Mouse (Mus musculus) embryonic stem cell, embryonic (primary cell): ENCODE measurements at regions not wholly inside any gene's neighbourhood (a gene's known extent, or its start where the extent isn't known, plus 50 kb on each side); places are given as distances from the start of the nearest gene placed in this dataset.
"Not testable (repeated sequence)": the region's sequence is repeated elsewhere in the genome, so short reads cannot be mapped to it uniquely, and the experiment has no call there.

Experiments
- CTCF ChIA-PET, 4 experiments: fragments of 300-600 bp in 2 of 4; fragments of 350-600 bp in 2 of 4; sonication (Branson Sonifier 250); formaldehyde crosslinking; loops; one replicate each; lab custom pipeline; 2022; ENCODE audit warnings: inconsistent platforms in 2 of 4; lab: Charles Lee
- POLR2A ChIA-PET, 4 experiments: fragments of 300-600 bp in 2 of 4; fragments of 350-600 bp in 2 of 4; sonication (Branson Sonifier 250); formaldehyde crosslinking; loops; one replicate each; lab custom pipeline; 2022; ENCODE audit warnings: antibody characterized with exemption in 4 of 4, inconsistent platforms in 1 of 4; lab: Charles Lee

DNA sequence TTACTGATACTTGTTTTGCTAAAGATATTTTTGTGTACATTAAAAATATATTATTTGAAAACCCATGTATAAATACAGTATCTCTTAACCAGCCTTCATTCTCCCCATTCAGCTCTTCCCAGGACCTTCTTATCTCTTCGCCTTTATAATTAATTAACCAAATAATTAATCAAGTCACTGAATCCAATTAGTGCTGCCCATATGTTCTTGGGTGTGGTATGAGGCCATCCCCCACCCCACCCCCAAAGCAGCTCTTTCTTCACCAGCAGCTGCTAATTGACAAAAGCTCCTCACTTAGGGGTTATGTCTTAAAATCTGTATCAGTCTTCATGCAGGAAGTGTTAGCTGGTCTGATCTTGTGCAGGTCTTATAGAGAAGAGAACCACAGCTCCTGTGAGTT is 728.8 kb upstream of the Nr2f1 start:
- ChIA-PET POLR2A (no interaction called here), CTCF (no interaction called here)

DNA sequence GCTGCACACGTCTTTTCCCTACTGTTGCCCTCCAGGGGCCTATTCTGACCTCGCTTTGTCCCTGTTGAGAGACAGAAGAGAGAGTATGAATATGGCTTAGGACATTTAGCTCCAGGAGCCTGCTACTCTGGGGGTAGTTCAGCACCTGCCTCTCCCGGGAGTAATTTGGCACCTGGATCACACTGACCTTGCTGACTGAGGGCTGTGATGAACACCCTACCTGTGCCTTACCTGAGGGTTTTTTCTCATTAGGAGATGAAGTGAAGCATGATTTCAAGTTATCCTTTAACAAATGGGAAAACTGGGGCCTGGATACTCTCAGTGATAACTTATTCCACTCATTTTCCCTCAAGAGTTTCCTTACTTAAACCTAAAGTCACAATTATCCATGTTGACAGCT is 721.2 kb upstream of the Nr2f1 start:
- POLR2A ChIA-PET: no interaction called here
- CTCF ChIA-PET: no interaction called here

DNA sequence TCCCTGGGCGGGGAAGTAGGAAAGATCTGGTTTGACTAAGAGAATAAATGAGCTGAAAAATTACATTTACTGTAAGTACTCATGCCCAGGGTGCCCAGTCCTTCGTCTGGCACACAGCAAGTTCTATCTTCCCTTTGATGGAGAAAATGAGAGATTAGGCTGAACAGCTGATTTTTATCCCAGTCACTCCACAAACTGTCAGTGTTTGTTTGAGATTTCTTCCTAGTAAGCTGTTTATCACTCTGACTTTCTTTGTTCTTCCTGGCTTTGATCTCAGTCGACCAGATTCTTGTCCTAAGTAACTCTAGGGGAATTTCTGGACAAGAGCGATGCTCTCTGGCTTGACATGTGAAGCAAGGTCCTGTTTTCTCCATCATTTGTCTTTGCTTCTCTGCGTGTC is 710.3 kb upstream of the Nr2f1 start:
- ChIA-PET CTCF (no interaction called here), POLR2A (no interaction called here)

DNA sequence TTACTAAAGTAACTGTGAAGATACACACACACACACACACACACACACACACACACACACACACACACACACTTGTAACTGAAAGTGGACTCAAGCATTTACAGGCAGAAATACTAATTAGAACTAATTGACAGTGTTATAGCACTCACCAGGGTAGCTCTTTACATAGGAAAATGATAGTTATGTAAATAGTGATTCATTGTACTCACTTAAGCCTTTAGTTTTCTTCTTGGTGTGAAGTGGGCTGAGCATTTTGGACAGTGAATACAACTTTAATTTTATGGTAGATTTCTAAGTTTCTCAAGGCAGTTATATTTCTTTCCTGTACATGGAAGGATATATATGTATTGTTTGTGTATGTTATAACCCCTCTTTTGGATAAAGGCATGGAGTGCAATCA is 704.5 kb upstream of the Nr2f1 start:
- ChIA-PET POLR2A (no interaction called here), CTCF (no interaction called here)

DNA sequence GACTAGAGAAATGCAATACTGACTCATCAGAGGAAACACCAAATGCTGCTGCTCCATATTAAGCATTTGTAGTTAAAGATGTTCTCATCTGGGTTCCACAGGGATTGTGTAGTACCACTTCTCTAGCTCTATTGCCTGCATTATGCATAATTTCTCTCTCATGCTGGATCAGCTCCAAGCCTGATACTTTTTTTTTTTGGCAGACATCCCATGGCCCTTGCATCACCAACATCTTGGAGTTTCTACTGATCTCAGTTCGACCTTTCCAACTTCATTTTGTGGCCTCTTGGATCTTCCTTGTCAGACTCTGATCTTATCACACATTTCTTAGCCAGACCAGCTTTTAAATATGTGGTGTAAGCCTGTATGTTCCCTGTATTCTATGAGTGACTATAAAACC is 701.1 kb upstream of the Nr2f1 start:
- POLR2A ChIA-PET: no interaction called here
- CTCF ChIA-PET: interaction anchor here in 1 of 4 experiments (0.5 kb wide), 1 partner anchor 885 kb away, joined by 3 read pairs; no protein-coding TSS in a partner anchor

DNA sequence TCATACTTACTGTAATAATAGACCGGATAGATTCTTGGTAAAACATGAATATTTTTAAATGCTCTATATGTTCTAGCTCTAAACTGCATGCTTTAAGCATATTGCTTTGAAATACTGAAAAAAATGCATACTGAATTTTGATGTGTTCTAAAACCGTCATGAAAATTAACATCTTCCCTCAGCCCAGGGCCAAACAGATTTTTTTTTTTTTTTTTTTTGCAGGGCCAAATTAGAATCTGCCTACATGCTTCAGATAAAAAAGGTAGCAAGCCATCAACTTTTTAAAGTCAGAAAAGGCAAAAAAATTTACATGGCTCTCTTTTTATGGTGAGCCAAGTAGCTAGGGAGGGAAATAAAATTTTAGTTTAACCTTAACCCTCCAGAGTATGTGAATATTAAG is 692.7 kb upstream of the Nr2f1 start:
- ChIA-PET CTCF (no interaction called here), POLR2A (interaction anchor here in 1 of 4 experiments (0.7 kb wide), 1 partner anchor 137 kb away, joined by 4 read pairs; no protein-coding TSS in a partner anchor)

DNA sequence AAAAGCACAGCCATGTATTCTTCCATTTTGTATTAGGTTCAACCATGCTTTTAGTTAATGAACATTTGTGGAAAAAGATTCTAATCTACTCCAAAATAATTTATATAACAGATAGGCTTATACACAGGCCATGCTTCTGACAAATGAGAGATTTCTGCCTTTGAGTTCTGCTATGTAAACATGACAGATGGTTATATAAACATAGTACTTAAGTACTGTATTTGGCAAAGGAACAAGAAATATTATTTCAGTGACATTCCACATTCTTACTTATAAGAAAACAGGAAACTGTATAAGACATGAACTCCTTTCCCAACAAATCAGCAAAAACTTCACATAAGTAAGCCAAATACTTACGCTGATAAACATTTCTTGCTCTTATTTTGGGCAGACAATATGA is 683.5 kb upstream of the Nr2f1 start:
- POLR2A ChIA-PET: no interaction called here
- CTCF ChIA-PET: no interaction called here

DNA sequence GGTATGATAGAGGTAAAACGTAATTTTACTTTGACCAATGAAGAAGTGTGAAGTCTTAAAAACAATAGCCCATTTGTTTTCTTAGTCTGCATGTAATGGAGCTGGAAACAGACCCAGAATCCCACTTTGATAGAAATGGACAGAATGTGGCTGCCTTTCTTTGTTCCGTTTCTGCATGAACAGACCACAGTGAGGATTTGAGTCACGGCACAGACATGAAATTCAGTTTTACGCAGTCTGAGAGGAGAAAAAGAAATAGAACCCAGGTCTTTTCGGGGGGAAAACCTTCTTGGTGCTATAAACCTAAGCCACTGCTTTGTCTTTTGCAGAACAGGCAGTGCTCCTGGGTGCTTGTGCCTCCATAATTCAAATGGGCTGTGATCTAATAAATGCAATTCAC is 673.0 kb upstream of the Nr2f1 start:
- POLR2A ChIA-PET: interaction anchor here in 1 of 4 experiments (0.6 kb wide), 1 partner anchor 733 kb away, joined by 3 read pairs; no protein-coding TSS in a partner anchor
- CTCF ChIA-PET: no interaction called here

DNA sequence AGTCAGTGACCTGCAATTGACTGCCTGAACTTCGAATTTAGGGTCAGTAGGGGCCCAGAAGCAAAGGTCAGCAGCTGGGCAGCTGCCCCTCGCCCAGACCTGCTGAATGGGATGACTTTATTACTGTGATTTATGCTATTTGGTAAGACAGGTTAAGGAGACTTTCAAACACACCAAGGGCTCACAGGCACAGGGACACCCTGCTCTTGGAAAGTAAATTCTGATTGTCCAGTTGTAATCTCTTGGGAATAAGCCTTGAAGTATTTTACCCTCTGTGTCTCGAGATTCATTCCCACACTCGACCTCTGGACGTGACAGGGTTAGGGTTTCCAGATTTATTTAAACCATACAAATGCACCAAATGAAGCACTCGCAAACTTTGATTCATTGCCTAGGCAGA is 672.4 kb upstream of the Nr2f1 start:
- POLR2A ChIA-PET: interaction anchor here in 1 of 4 experiments (0.6 kb wide), 1 partner anchor 732 kb away, joined by 3 read pairs; no protein-coding TSS in a partner anchor
- CTCF ChIA-PET: no interaction called here

DNA sequence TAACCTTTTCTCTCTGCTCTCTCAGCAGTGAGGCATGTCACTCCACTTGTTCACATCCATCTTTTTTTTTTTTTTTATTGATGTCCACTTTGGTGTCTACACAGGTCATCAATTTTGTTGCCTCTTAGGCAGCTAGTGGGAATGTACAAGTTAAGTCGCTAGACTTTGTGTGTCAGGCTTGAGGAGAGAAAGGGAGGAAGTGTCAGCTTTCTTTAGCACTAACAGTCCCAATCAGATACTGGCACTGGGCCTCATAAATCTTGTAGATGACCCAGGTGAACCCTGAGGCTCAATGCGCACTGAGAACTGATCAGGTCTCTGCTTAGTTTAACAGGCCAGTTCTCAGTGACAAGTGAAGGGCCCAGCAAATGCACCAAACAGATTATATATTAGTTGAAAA is 671.7 kb upstream of the Nr2f1 start:
- POLR2A ChIA-PET: no interaction called here
- CTCF ChIA-PET: no interaction called here

DNA sequence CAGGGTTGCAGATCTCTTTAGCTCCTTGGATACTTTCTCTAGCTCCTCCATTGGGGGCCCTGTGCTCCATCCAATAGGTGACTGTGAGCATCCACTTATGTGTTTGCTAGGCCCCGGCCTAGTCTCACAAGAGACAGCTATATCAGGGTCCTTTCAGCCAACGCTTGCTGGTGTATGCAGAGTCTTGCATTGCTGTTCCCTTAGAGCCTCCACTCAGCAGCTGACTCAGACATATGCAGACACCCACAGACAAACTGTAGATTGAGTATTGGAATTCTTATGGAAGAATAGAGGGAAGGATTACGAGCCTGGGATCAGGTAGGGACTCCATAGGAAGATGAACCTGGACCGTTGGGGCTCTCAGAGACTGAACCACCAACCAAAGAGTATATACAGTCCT is 624.8 kb upstream of the Nr2f1 start:
- POLR2A ChIA-PET, CTCF ChIA-PET: not testable (repeated sequence)

DNA sequence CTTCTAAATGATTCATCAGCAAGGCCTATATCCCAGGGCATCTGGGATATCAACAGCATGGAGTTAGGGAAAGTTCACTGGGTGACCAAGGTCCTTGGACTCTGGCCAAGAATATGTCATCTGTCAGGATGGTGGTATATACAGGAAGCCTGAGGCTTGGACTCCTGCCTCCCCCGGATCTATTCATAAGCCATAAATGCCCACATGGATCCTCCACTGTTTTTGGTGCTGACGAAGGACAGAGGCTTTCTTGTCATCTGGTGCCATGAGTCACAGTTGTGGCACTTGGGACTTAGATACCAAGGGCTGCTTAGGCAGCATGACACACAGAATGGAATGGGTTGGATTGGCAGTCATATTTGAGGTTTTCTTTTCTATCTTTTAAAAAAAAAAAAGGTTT is 610.1 kb upstream of the Nr2f1 start:
- ChIA-PET POLR2A (no interaction called here), CTCF (no interaction called here)

DNA sequence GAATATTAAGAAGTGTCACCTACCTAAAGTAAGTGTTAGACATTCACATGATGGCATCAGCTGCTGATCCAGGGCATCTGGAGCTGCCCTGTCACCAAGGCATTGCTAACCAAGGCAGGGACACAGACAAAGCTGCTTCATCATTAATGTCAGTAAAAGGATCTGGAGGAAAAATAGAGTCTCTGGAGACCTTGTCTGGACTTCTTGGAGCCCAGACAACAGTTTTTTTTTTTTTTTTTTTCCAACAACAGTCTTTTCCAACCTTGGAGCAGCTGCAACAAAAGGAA is 603.2 kb upstream of the Nr2f1 start:
- ChIA-PET CTCF (no interaction called here), POLR2A (no interaction called here)

DNA sequence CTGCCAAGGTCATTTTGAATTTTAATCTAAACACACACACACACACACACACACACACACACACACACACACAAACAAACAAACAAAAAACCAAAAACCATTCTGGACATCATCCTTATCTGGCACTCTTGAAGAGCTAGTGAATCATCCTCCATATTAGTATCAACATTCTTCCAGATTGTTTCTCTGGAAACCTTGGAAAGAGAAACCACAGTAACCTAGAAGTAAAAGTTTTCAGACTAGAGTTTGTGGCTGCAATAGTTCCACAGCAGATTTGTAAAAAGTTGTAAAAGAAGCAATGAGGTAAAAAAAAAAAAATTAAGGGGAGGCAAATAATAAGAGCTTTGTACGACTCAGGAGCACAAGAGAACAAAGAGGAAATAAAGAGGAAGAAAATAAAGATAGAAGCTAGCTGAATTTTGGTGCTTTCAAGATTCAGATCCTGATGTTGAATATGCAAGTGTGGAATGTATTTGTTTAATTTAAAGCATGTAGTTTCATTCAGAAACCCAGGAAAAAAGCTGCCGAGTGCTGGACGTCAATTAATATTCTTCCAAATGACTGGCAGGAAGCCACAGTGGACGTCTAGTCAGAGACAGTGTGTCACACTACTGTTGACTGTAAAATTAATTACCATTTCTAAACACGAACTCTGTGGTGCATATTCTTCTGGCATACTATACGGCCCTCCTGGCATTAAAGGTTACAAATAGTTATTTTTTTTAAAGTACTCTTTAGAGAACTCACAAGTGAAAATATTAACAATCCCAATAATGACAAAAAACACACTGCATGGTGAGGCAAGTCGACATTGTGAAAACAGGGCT is 602.7 kb upstream of the Nr2f1 start:
- ChIA-PET POLR2A (no interaction called here), CTCF (no interaction called here)

DNA sequence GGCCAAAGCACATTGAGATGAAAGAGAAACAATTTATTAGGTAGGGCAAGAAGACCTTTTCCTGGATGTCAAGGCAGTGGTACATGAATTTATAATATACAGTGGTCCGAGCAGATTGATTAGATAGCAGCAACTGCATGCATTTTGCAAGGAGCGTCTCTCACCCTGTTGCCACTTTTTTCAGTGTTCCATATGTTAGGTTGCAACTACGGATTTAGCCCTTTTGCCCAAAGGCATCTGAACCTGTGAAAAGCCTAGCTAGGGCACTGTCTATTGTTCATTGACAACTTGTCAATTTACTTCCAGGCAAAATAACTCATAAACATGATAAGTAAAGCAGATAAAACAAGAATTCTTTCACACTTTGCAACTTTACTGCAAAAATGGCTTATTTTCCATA is 600.1 kb upstream of the Nr2f1 start:
- ChIA-PET POLR2A (no interaction called here), CTCF (no interaction called here)

DNA sequence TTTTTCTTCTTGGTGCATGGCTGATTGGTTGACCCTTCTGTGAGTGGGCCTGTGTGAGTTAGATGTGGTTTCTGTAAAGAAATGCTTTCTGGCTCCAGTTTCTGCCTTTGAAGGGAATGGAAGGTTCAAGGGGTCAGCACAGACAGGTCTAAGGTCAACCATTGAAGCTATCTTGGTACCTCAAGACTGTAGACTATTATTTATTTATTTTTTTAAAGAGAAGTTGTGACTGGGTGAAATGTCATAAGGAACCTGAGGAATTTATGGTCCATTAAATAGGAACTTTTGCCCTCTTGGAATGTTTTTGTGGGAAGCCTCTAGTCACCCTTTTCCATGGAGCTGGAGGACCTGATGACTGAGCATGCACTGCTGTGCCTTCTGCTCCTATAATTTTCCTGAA is 595.7 kb upstream of the Nr2f1 start:
- POLR2A ChIA-PET: interaction anchor here in 1 of 4 experiments (0.5 kb wide), 1 partner anchor 219 kb away, joined by 3 read pairs; no protein-coding TSS in a partner anchor
- CTCF ChIA-PET: no interaction called here

DNA sequence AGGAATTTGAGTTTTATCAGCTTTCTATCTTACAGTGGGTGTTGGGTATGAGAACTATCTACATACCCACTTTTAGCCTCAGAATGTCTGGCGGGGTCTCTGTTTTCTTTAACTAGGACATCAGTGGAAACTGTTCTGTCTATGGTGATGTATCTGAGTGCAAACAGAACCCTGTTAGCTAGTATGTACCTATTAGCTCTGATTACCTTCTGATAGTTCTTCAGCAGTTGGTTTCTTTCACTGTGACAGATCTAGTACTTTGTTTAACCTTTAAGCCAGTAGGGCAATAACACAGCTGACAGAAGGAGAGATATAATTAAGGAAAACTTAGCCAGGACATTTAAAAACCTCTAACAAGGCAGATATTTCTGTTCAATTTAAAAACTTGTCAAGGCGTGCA is 584.7 kb upstream of the Nr2f1 start:
- POLR2A ChIA-PET: no interaction called here

DNA sequence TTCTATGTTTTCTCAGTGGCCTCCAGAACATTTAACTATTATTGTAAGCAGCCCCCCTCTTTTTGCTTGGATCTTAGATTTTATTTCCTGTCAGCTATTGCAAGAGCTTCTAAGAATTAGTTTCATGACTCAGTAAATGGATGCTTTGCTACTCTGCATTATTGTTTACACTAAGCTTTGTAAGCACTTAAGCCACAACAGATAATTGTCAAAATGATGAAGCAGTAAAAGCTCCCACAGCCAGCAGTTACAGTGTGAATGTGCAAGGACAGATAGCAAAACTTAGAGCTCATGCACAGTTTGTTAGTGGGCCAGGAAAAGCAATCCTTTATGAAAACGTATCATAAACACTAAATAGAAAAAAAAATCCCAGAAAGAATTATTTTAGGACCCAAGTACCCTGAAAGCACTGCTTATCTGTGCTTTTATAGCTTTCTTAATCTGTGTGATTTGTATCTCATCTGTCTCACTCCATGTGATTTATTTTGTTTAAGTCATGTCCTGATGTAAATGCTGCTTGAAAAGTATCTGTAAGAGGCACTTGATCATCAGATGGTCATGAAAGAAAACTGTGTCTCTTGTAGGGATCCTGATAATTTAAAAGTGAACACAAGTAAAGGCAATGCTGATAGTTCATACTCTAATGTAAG is 584.2 kb upstream of the Nr2f1 start:
- POLR2A ChIA-PET: no interaction called here
- CTCF ChIA-PET: no interaction called here

More for the DNA sequence above, 584.7 kb upstream of the Nr2f1 start:
- CTCF ChIA-PET: no interaction called here
